Mouse (Mus musculus) lung, postnatal 0 days (tissue): ENCODE results near the gene Cgref1.

Source experiments
- CTCF ChIP-seq: IDR thresholded peaks from 2 replicates; pipeline ENCODE4 v1.5.1; 2016; ENCODE audit warnings: antibody characterized with exemption, mild to moderate bottlenecking
- EP300 ChIP-seq: IDR thresholded peaks from 2 replicates; pipeline ENCODE4 v1.6.1; 2016; ENCODE audit warnings: antibody characterized with exemption, mild to moderate bottlenecking, control low read depth

DNA sequence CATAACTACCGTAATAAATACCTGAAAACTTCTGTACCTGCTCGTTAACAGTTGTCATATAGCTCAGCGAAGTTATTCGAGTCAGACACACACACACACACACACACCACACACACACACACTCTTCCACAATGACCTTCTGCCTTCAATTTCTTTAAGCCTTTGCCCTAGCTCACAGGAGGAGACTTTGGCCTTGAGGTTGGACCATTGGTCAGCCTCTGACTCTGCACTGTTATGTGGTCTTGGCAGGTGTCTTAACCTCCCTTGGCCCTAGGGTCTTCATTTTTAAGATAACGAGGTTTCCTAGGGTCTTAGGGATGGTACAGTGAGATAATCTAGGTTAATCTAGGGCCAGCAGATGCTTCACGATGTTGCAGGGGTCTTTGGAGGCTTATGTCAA lies 1.0 kb downstream of the Cgref1 start:
- TF ChIP-seq CTCF (no peak), EP300 (no peak)
